Mouse (Mus musculus) right cerebral cortex, adult 2 months (tissue): Measurements from ENCODE around the gene Prr7.
A peak's percentile ranks its signal among the peaks of the same experiment; 100 is the strongest.

Source experiments
- DNase-seq, 2 experiments: peaks; one replicate each; pipeline ENCODE4 v3.0.0; 2021 to 2022; ENCODE audit warnings: low spot score in 2 of 2

The Prr7 gene

GRCm38 (mm10) chr13:55506697-55507096 is 42.6 kb downstream of the Prr7 start:
- DNase-seq = no peak

GRCm38 (mm10) chr13:55507877-55508276 is 43.8 kb downstream of the Prr7 start:
- no peak for DNase-seq

GRCm38 (mm10) chr13:55508531-55508930 is 44.5 kb downstream of the Prr7 start:
- DNase-seq = no peak

- DNase-seq = no peak
Measured at GRCm38 (mm10) chr13:55510332-55510667, 46.2 kb downstream of the Prr7 start.

- DNase-seq = no peak
Measured at GRCm38 (mm10) chr13:55510668-55511491, 46.8 kb downstream of the Prr7 start.

- DNase-seq = no peak
Measured at GRCm38 (mm10) chr13:55511492-55511861, 47.4 kb downstream of the Prr7 start.

- no peak for DNase-seq
Measured at GRCm38 (mm10) chr13:55512379-55513031, 48.4 kb downstream of the Prr7 start.

GRCm38 (mm10) chr13:55513111-55513748 is 49.2 kb downstream of the Prr7 start, which contains the start of gene Pdlim7:
Pdlim7 (minus strand) TSS chr13:55513676.
- DNase-seq = peak; percentile 80 to 87

GRCm38 (mm10) chr13:55513828-55514227 is 49.8 kb downstream of the Prr7 start:
- no peak for DNase-seq

- DNase-seq = peak; percentile 94 to 95
Measured at GRCm38 (mm10) chr13:55516955-55517354, 52.9 kb downstream of the Prr7 start.

- no peak for DNase-seq
Measured at GRCm38 (mm10) chr13:55519606-55520005, 55.5 kb downstream of the Prr7 start.

GRCm38 (mm10) chr13:55522730-55523129 is 58.7 kb downstream of the Prr7 start:
- no peak for DNase-seq
